Mouse (Mus musculus): ENCODE data around the gene Thada.
A peak's percentile ranks its signal among the peaks of the same experiment; 100 is the strongest.
"Not testable (repeated sequence)": the region's sequence is repeated elsewhere in the genome, so short reads cannot be mapped to it uniquely, and the experiment has no call there.

Thada gene

GRCm38 (mm10) chr17:84297976-84298375 is 168.0 kb downstream of the Thada start:
- DNase-seq (ENCODE audit: low read depth, low spot score): no peak

GRCm38 (mm10) chr17:84293221-84293620 is 172.8 kb downstream of the Thada start:
- no peak for DNase-seq (ENCODE audit: low read depth, low spot score)

- not testable (repeated sequence) for DNase-seq (ENCODE audit: low read depth, low spot score)
Observed at GRCm38 (mm10) chr17:84291228-84291627, 174.8 kb downstream of the Thada start.

GRCm38 (mm10) chr17:84287675-84288420 is 178.2 kb downstream of the Thada start:
- no peak for DNase-seq (ENCODE audit: low read depth, low spot score)

- DNase-seq (ENCODE audit: low read depth, low spot score): no peak
Observed at GRCm38 (mm10) chr17:84286536-84286935, 179.5 kb downstream of the Thada start.

- DNase-seq (ENCODE audit: low read depth, low spot score): no peak
Observed at GRCm38 (mm10) chr17:84282388-84283280, 183.4 kb downstream of the Thada start.

- DNase-seq (ENCODE audit: low read depth, low spot score): no peak
Observed at GRCm38 (mm10) chr17:84279001-84279400, 187.0 kb downstream of the Thada start.

GRCm38 (mm10) chr17:84278193-84278953 is 187.6 kb downstream of the Thada start:
- DNase-seq (ENCODE audit: low read depth, low spot score): no peak

- DNase-seq (ENCODE audit: low read depth, low spot score): no peak
Observed at GRCm38 (mm10) chr17:84274999-84275398, 191.0 kb downstream of the Thada start.

- DNase-seq (ENCODE audit: low read depth, low spot score): no peak
Observed at GRCm38 (mm10) chr17:84274163-84274562, 191.8 kb downstream of the Thada start.

- peak; percentile 61 for DNase-seq (ENCODE audit: low read depth, low spot score)
Observed at GRCm38 (mm10) chr17:84272557-84273261, 193.3 kb downstream of the Thada start.

GRCm38 (mm10) chr17:84271566-84272202 is 194.3 kb downstream of the Thada start:
- DNase-seq (ENCODE audit: low read depth, low spot score): no peak

GRCm38 (mm10) chr17:84269722-84270121 is 196.3 kb downstream of the Thada start:
- DNase-seq (ENCODE audit: low read depth, low spot score): peak; percentile 20

GRCm38 (mm10) chr17:84268450-84268849 is 197.6 kb downstream of the Thada start:
- DNase-seq (ENCODE audit: low read depth, low spot score): peak; percentile 20

GRCm38 (mm10) chr17:84267456-84268074 is 198.4 kb downstream of the Thada start:
- DNase-seq (ENCODE audit: low read depth, low spot score): no peak

- no peak for DNase-seq (ENCODE audit: low read depth, low spot score)
Observed at GRCm38 (mm10) chr17:84266161-84266948, 199.7 kb downstream of the Thada start.

- DNase-seq (ENCODE audit: low read depth, low spot score): no peak
Observed at GRCm38 (mm10) chr17:84265480-84266130, 200.4 kb downstream of the Thada start.

GRCm38 (mm10) chr17:84264305-84264704 is 201.7 kb downstream of the Thada start:
- DNase-seq (ENCODE audit: low read depth, low spot score): no peak

- no peak for DNase-seq (ENCODE audit: low read depth, low spot score)
Observed at GRCm38 (mm10) chr17:84263591-84263990, 202.4 kb downstream of the Thada start.

All from 3T3-L1 (cell line).